21 mouse cellular contexts compared by ENCODE assay signal in the genomic region with DNA sequence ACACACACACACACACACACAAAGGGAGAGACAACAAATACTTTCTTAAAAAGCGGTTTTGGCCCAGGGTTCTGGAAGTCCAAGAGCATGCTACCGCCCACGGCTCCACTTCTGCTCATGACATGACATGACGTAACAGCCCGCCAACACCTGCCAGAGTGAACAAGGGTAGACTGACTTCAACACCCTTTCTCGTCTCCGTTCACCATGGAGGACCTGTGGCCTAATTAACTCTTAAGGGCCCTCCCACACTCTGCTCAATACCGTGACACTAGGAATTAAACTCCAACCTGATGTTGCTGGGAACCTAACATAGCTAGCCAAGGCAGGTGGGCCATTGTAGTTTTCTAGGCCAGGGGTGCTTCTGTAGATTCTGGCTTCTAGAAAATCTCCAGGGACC. TPM values are rescaled to one million over a fixed set of nuclear protein-coding genes. Genes with fewer than 3 reads are reported as not detected.
A peak's percentile ranks its signal among the peaks of the same experiment; 100 is the strongest.
DNase-seq lines count a peak whose midpoint lies in the region; ATAC-seq lines count a peak whose summit lies in the region.
"Had no signal": no experiment of that assay in that cellular context is flagged by ENCODE, and none has a peak within 500 bp of the region (broad histone marks: within the 10 kb centered on the region; RNA-seq: fewer than 3 reads in every experiment).

No protein-coding gene starts in this region.

- peaks cover 43% of the 10 kb centered on the region for H3K4me1 ChIP-seq in heart, embryonic 13.5 days
- peaks cover 12% of the 10 kb centered on the region for H3K4me1 ChIP-seq in liver, embryonic 16.5 days (ENCODE audit: control insufficient read depth, low read depth, low read length)
- peaks cover 47% of the 10 kb centered on the region for H3K4me1 ChIP-seq in kidney, embryonic 15.5 days
- no peaks in the 10 kb centered on the region for H3K4me1 ChIP-seq in stomach, embryonic 16.5 days (ENCODE audit: control insufficient read depth, insufficient read depth, low read length)
- H3K4me1 ChIP-seq: limb, embryonic 12.5 days had no signal

- H3K9me3 ChIP-seq in heart, embryonic 13.5 days, result no peaks in the 10 kb centered on the region
- no peaks in the 10 kb centered on the region for H3K9me3 ChIP-seq in liver, embryonic 16.5 days (replicated peaks; ENCODE audit: control insufficient read depth, low read length)
- no peaks in the 10 kb centered on the region for H3K9me3 ChIP-seq in kidney, embryonic 15.5 days (replicated peaks)
- no peaks in the 10 kb centered on the region for H3K9me3 ChIP-seq in stomach, embryonic 16.5 days (replicated peaks; ENCODE audit: control insufficient read depth, low read length)
- H3K9me3 ChIP-seq: forebrain, embryonic 10.5 days; limb, embryonic 12.5 days; liver, embryonic 12.5 days; megakaryocyte, embryonic 14.5 days; midbrain, embryonic 13.5 days had no signal

- peaks cover 4% of the 10 kb centered on the region; the same call in 1 of the 2 replicates for H3K27me3 ChIP-seq in heart, embryonic 13.5 days (replicated peaks)
- no peaks in the 10 kb centered on the region for H3K27me3 ChIP-seq in liver, embryonic 16.5 days (ENCODE audit: control insufficient read depth, insufficient read depth, low read depth, low read length)
- no peaks in the 10 kb centered on the region for H3K27me3 ChIP-seq in kidney, embryonic 15.5 days
- no peaks in the 10 kb centered on the region for H3K27me3 ChIP-seq in stomach, embryonic 16.5 days (ENCODE audit: control insufficient read depth, insufficient read depth, low read length)
- H3K27me3 ChIP-seq: midbrain, embryonic 13.5 days had no signal

- H3K4me2 ChIP-seq in heart, embryonic 13.5 days, result no peak overlapping the region
- no peak overlapping the region for H3K4me2 ChIP-seq in liver, embryonic 16.5 days (ENCODE audit: low read depth, low read length)
- peak overlapping the region; percentile 37 for H3K4me2 ChIP-seq in kidney, embryonic 15.5 days
- no peak overlapping the region for H3K4me2 ChIP-seq in stomach, embryonic 16.5 days (ENCODE audit: low read depth, low read length)
- H3K4me2 ChIP-seq: hindbrain, embryonic 14.5 days; limb, embryonic 12.5 days; liver, embryonic 12.5 days; midbrain, embryonic 13.5 days had no signal

- peak overlapping the region; percentile 33; the same call in 1 of the 2 replicates for H3K9ac ChIP-seq in heart, embryonic 13.5 days
- no peak overlapping the region for H3K9ac ChIP-seq in liver, embryonic 16.5 days (ENCODE audit: low read depth, low read length)
- no peak overlapping the region for H3K9ac ChIP-seq in kidney, embryonic 15.5 days
- H3K9ac ChIP-seq in stomach, embryonic 16.5 days (ENCODE audit: low read length), result no peak overlapping the region
- H3K9ac ChIP-seq: hindbrain, embryonic 14.5 days; limb, embryonic 12.5 days; liver, embryonic 12.5 days; midbrain, embryonic 13.5 days had no signal

- DNase-seq in heart, adult 18-20 months, result no peak
- no peak for DNase-seq in liver
- no peak for DNase-seq in layer of hippocampus, postnatal 36 days
- DNase-seq: cerebellum, adult 18-20 months; cerebellum, postnatal 14 days; gastrocnemius, postnatal 25 days; heart, postnatal 4 days had no signal

- WGBS in heart, embryonic 13.5 days, result 58% methylated on average over 8 of the region's 8 CpGs
- 73% methylated on average over 8 of the region's 8 CpGs for WGBS in liver, embryonic 16.5 days (ENCODE audit: insufficient replicate concordance)
- 65% methylated on average over 8 of the region's 8 CpGs for WGBS in kidney, embryonic 15.5 days
- 82% methylated on average over 8 of the region's 8 CpGs for WGBS in stomach, embryonic 16.5 days

- H3K27ac ChIP-seq in heart, embryonic 13.5 days (replicated peaks), result no peak overlapping the region
- H3K27ac ChIP-seq in liver, embryonic 16.5 days (ENCODE audit: low read length), result no peak overlapping the region
- peak overlapping the region; percentile 85 for H3K27ac ChIP-seq in kidney, embryonic 15.5 days
- H3K27ac ChIP-seq in stomach, embryonic 16.5 days (ENCODE audit: low read length), result no peak overlapping the region
- H3K27ac ChIP-seq: forebrain, embryonic 10.5 days; hindbrain, embryonic 14.5 days; layer of hippocampus, adult 2 months; limb, embryonic 12.5 days; liver, embryonic 12.5 days; midbrain, embryonic 13.5 days had no signal

- peaks cover 29% of the 10 kb centered on the region for H3K36me3 ChIP-seq in heart, embryonic 13.5 days
- peaks cover 2% of the 10 kb centered on the region; the same call in 1 of the 2 replicates for H3K36me3 ChIP-seq in liver, embryonic 16.5 days (ENCODE audit: control insufficient read depth, insufficient read depth)
- peaks cover 16% of the 10 kb centered on the region for H3K36me3 ChIP-seq in kidney, embryonic 15.5 days
- peaks cover 3% of the 10 kb centered on the region; the same call in 1 of the 2 replicates for H3K36me3 ChIP-seq in stomach, embryonic 16.5 days (ENCODE audit: control insufficient read depth, insufficient read depth, low read length)

- no peak for ATAC-seq in heart, embryonic 13.5 days (ENCODE audit: extremely low read depth, insufficient number of reproducible peaks, low FRiP score, low TSS enrichment)
- ATAC-seq in liver, embryonic 16.5 days (ENCODE audit: low read depth), result 0 out of 2 replicates have a peak, but pooled peaks have one; percentile 9
- ATAC-seq in kidney, embryonic 15.5 days (replicated peaks; ENCODE audit: low FRiP score), result peak; percentile 57
- ATAC-seq in stomach, embryonic 16.5 days (ENCODE audit: insufficient read depth, low FRiP score), result peak; percentile 25; the same call in 1 of the 2 replicates
- ATAC-seq: forebrain, embryonic 16.5 days; inflammation-experienced regulatory T-cells, adult 6 months; liver, embryonic 12.5 days had no signal

- H3K4me3 ChIP-seq in heart, embryonic 13.5 days, result no peak overlapping the region
- H3K4me3 ChIP-seq in liver, embryonic 16.5 days (ENCODE audit: low read depth, low read length), result no peak overlapping the region
- no peak overlapping the region for H3K4me3 ChIP-seq in kidney, embryonic 15.5 days (replicated peaks)
- no peak overlapping the region for H3K4me3 ChIP-seq in stomach, embryonic 16.5 days (replicated peaks; ENCODE audit: low read length)
- H3K4me3 ChIP-seq: forebrain, embryonic 10.5 days; layer of hippocampus, adult 2 months; limb, embryonic 12.5 days; liver, embryonic 12.5 days; megakaryocyte, embryonic 14.5 days; midbrain, embryonic 13.5 days had no signal

RNA-seq across cellular contexts. Expression of a gene that starts 8.9 kb away (rescaled TPM):
- polyA plus RNA-seq in heart, embryonic 13.5 days (2015; fragmentation: Nextera tagmentation; extraction: Ambion mirVana), result 25.6 and 28.2 TPM in 2 replicates
- total RNA-seq in heart, adult 18-20 months (2021), result 10 to 100 TPM; 15.2 to 15.4 TPM
- polyA plus RNA-seq in liver, embryonic 16.5 days (2015; fragmentation: Nextera tagmentation; extraction: Ambion mirVana), result 8.2 and 8.7 TPM in 2 replicates
- 20.0 and 20.6 TPM in 2 replicates for polyA plus RNA-seq in kidney, embryonic 15.5 days (2015; fragmentation: Nextera tagmentation; extraction: Ambion mirVana)
- 20.5 and 20.8 TPM in 2 replicates for polyA plus RNA-seq in stomach, embryonic 16.5 days (2015; fragmentation: Nextera tagmentation; extraction: Ambion mirVana)
- 10 to 100 TPM; 28.8 to 29.3 TPM for total RNA-seq in layer of hippocampus, postnatal 36 days (2021)

RNA-seq across cellular contexts. Expression of a gene that starts 14.5 kb away (rescaled TPM):
- polyA plus RNA-seq in heart, embryonic 13.5 days (2015; fragmentation: Nextera tagmentation; extraction: Ambion mirVana), result 26.4 and 28.5 TPM in 2 replicates
- total RNA-seq in heart, adult 18-20 months (2021), result 10 to 100 TPM; 13.9 to 17.4 TPM
- 21.2 and 24.4 TPM in 2 replicates for polyA plus RNA-seq in liver, embryonic 16.5 days (2015; fragmentation: Nextera tagmentation; extraction: Ambion mirVana)
- 36.4 and 40.3 TPM in 2 replicates for polyA plus RNA-seq in kidney, embryonic 15.5 days (2015; fragmentation: Nextera tagmentation; extraction: Ambion mirVana)
- polyA plus RNA-seq in stomach, embryonic 16.5 days (2015; fragmentation: Nextera tagmentation; extraction: Ambion mirVana), result 28.1 and 33.0 TPM in 2 replicates
- total RNA-seq in layer of hippocampus, postnatal 36 days (2021), result 10 to 100 TPM; 73.2 to 83.2 TPM

RNA-seq across cellular contexts. Expression of a gene that starts 14.5 kb away (rescaled TPM):
- polyA plus RNA-seq in heart, embryonic 13.5 days (2015; fragmentation: Nextera tagmentation; extraction: Ambion mirVana), result 0.43 and 0.76 TPM in 2 replicates
- under 1 TPM in 1 of 2 experiments, not detected in 1; 0.12 TPM for total RNA-seq in heart, adult 18-20 months (2021)
- 0.15 and 0.19 TPM in 2 replicates for polyA plus RNA-seq in liver, embryonic 16.5 days (2015; fragmentation: Nextera tagmentation; extraction: Ambion mirVana)
- polyA plus RNA-seq in kidney, embryonic 15.5 days (2015; fragmentation: Nextera tagmentation; extraction: Ambion mirVana), result 0.58 and 0.71 TPM in 2 replicates
- 0.17 and 0.27 TPM in 2 replicates for polyA plus RNA-seq in stomach, embryonic 16.5 days (2015; fragmentation: Nextera tagmentation; extraction: Ambion mirVana)
- total RNA-seq in layer of hippocampus, postnatal 36 days (2021), result 1 to 10 TPM; 5.6 to 6.2 TPM
- total RNA-seq: monocyte, adult 5-6 weeks had no signal

RNA-seq across cellular contexts. Expression of a gene that starts 20.3 kb away (rescaled TPM):
- 14.4 and 14.9 TPM in 2 replicates for polyA plus RNA-seq in heart, embryonic 13.5 days (2015; fragmentation: Nextera tagmentation; extraction: Ambion mirVana)
- 1 to 10 TPM; 1.0 to 1.4 TPM for total RNA-seq in heart, adult 18-20 months (2021)
- 17.9 and 22.4 TPM in 2 replicates for polyA plus RNA-seq in liver, embryonic 16.5 days (2015; fragmentation: Nextera tagmentation; extraction: Ambion mirVana)
- 81.6 and 82.0 TPM in 2 replicates for polyA plus RNA-seq in kidney, embryonic 15.5 days (2015; fragmentation: Nextera tagmentation; extraction: Ambion mirVana)
- 44.0 and 50.7 TPM in 2 replicates for polyA plus RNA-seq in stomach, embryonic 16.5 days (2015; fragmentation: Nextera tagmentation; extraction: Ambion mirVana)
- total RNA-seq in layer of hippocampus, postnatal 36 days (2021), result 10 to 100 TPM; 88.8 to 93.5 TPM

RNA-seq across cellular contexts. Expression of a gene that starts 30.3 kb away (rescaled TPM):
- polyA plus RNA-seq in heart, embryonic 13.5 days (2015; fragmentation: Nextera tagmentation; extraction: Ambion mirVana), result 151 and 166 TPM in 2 replicates
- 100 to 1,000 TPM; 165 to 170 TPM for total RNA-seq in heart, adult 18-20 months (2021)
- polyA plus RNA-seq in liver, embryonic 16.5 days (2015; fragmentation: Nextera tagmentation; extraction: Ambion mirVana), result 74.5 and 81.7 TPM in 2 replicates
- 243 and 247 TPM in 2 replicates for polyA plus RNA-seq in kidney, embryonic 15.5 days (2015; fragmentation: Nextera tagmentation; extraction: Ambion mirVana)
- 113 TPM in 2 replicates for polyA plus RNA-seq in stomach, embryonic 16.5 days (2015; fragmentation: Nextera tagmentation; extraction: Ambion mirVana)
- 100 to 1,000 TPM; 478 to 523 TPM for total RNA-seq in layer of hippocampus, postnatal 36 days (2021)
